Mouse (Mus musculus) MEL (cell line): ENCODE data around the gene Fbxw4. TPM values are rescaled to one million over a fixed set of nuclear protein-coding genes. Genes with fewer than 3 reads are reported as not detected.

Experiments used
- DNase-seq: peaks from one replicate; pipeline ENCODE4 v3.0.0; 2011; ENCODE audit warnings: low read depth, low spot score
- H3K27ac ChIP-seq: 2 replicates; pipeline ENCODE4 v1.5.1; 2012; ENCODE audit warnings: low read depth, mild to moderate bottlenecking, control low read depth, low read length, moderate library complexity; ENCODE audit not compliant: control insufficient read depth
- H3K27me3 ChIP-seq, 2 experiments: fragments of 150-350 bp in 1 of 2; sonication (generic) in 1 of 2; 2 replicates each; pipeline ENCODE4 v1.6.1; 2012; ENCODE audit warnings: low read length in 2 of 2, mild to moderate bottlenecking in 2 of 2, improper control_type of control experiment in 1 of 2, moderate library complexity in 1 of 2; ENCODE audit not compliant: insufficient read depth in 2 of 2, control insufficient read depth in 1 of 2
- H3K36me3 ChIP-seq, 2 experiments: 2 replicates each; pipeline ENCODE4 v1.6.1; 2012 to 2014; ENCODE audit warnings: low read length in 2 of 2, improper control_type of control experiment in 1 of 2, inconsistent platforms in 1 of 2, mild to moderate bottlenecking in 1 of 2; ENCODE audit not compliant: insufficient read depth in 2 of 2, control insufficient read depth in 1 of 2
- H3K4me1 ChIP-seq, 2 experiments: fragments of 150-350 bp in 1 of 2; sonication (generic) in 1 of 2; 2 replicates each; pipeline ENCODE4 v1.6.1; 2012; ENCODE audit warnings: low read length in 2 of 2, improper control_type of control experiment in 1 of 2, mild to moderate bottlenecking in 1 of 2; ENCODE audit not compliant: insufficient read depth in 2 of 2, control insufficient read depth in 1 of 2
- H3K4me3 ChIP-seq, 2 experiments: fragments of 150-350 bp in 1 of 2; sonication (generic) in 1 of 2; 2 replicates each; pipeline ENCODE4 v1.5.1; 2012; ENCODE audit warnings: low read depth in 2 of 2, low read length in 2 of 2, mild to moderate bottlenecking in 2 of 2, moderate library complexity in 2 of 2, control low read depth in 1 of 2, improper control_type of control experiment in 1 of 2; ENCODE audit not compliant: control insufficient read depth in 1 of 2, insufficient read depth in 1 of 2
- H3K79me2 ChIP-seq: 2 replicates; pipeline ENCODE4 v1.6.1; 2012; ENCODE audit warnings: mild to moderate bottlenecking, low read length, moderate library complexity; ENCODE audit not compliant: control insufficient read depth, poor library complexity, insufficient read depth
- H3K9ac ChIP-seq: 2 replicates; pipeline ENCODE4 v1.6.1; 2012; ENCODE audit warnings: low read depth, mild to moderate bottlenecking, control low read depth, low read length, moderate library complexity; ENCODE audit not compliant: control insufficient read depth, poor library complexity, severe bottlenecking
- H3K9me3 ChIP-seq: fragments of 150-350 bp; sonication (generic); replicated peaks from 2 replicates; pipeline ENCODE4 v1.6.1; 2012; ENCODE audit warnings: mild to moderate bottlenecking, low read length, improper control_type of control experiment, moderate library complexity; ENCODE audit not compliant: insufficient read depth
- BHLHE40 ChIP-seq: IDR thresholded peaks from 2 replicates; pipeline ENCODE4 v1.6.1; 2012; ENCODE audit warnings: low read depth, mild to moderate bottlenecking, inconsistent platforms, low read length, improper control_type of control experiment, borderline replicate concordance
- CTCF ChIP-seq, 3 experiments: IDR thresholded peaks in 2 of 3; conservative IDR thresholded peaks in 1 of 3; 2 replicates each; pipeline ENCODE4 v1.5.1; 2011 to 2012; ENCODE audit warnings: low read length in 3 of 3, low read depth in 2 of 3, mild to moderate bottlenecking in 2 of 3, improper control_type of control experiment in 1 of 3, inconsistent platforms in 1 of 3, mixed read lengths in 1 of 3, moderate library complexity in 1 of 3; ENCODE audit not compliant: control insufficient read depth in 1 of 3, insufficient read depth in 1 of 3, poor library complexity in 1 of 3, severe bottlenecking in 1 of 3
- EP300 ChIP-seq, 2 experiments: IDR thresholded peaks; 2 replicates each; pipeline ENCODE4 v1.6.1; 2011; ENCODE audit warnings: improper control_type of control experiment in 2 of 2, low read length in 2 of 2, low read depth in 1 of 2, mild to moderate bottlenecking in 1 of 2
- ETS1 ChIP-seq: IDR thresholded peaks from 2 replicates; pipeline ENCODE4 v1.6.1; 2012; ENCODE audit warnings: low read depth, mild to moderate bottlenecking, inconsistent platforms, low read length, improper control_type of control experiment, moderate library complexity
- GATA1 ChIP-seq: IDR thresholded peaks from 2 replicates; pipeline ENCODE4 v1.6.1; 2011; ENCODE audit warnings: low read depth, low read length, improper control_type of control experiment
- MAFK ChIP-seq: IDR thresholded peaks from 2 replicates; pipeline ENCODE4 v1.6.1; 2011; ENCODE audit warnings: low read depth, mild to moderate bottlenecking, low read length, improper control_type of control experiment, borderline replicate concordance
- MAX ChIP-seq: IDR thresholded peaks from 2 replicates; pipeline ENCODE4 v1.6.1; 2011; ENCODE audit warnings: low read length, improper control_type of control experiment
- MEF2A ChIP-seq: IDR thresholded peaks from 2 replicates; pipeline ENCODE4 v1.6.1; 2014; ENCODE audit warnings: low read depth, mild to moderate bottlenecking, inconsistent platforms, low read length, improper control_type of control experiment; ENCODE audit not compliant: poor library complexity, insufficient replicate concordance, severe bottlenecking; ENCODE audit errors: extremely low read depth
- MYB ChIP-seq: IDR thresholded peaks from 2 replicates; pipeline ENCODE4 v1.6.1; 2011; ENCODE audit warnings: mild to moderate bottlenecking, low read depth, low read length, improper control_type of control experiment
- NELFE ChIP-seq: IDR thresholded peaks from 2 replicates; pipeline ENCODE4 v1.6.1; 2011; ENCODE audit warnings: low read depth, low read length, improper control_type of control experiment
- POLR2A ChIP-seq, 2 experiments: IDR thresholded peaks; 2 replicates each; pipeline ENCODE4 v1.6.1; 2011 to 2012; ENCODE audit warnings: low read length in 2 of 2, mild to moderate bottlenecking in 2 of 2, control low read depth in 1 of 2, improper control_type of control experiment in 1 of 2, low read depth in 1 of 2, moderate library complexity in 1 of 2; ENCODE audit not compliant: control insufficient read depth in 1 of 2, insufficient read depth in 1 of 2, poor library complexity in 1 of 2
- POLR2AphosphoS5 ChIP-seq: IDR thresholded peaks from 2 replicates; pipeline ENCODE4 v1.6.1; 2012; ENCODE audit warnings: low read depth, borderline replicate concordance, mild to moderate bottlenecking, inconsistent platforms, low read length, moderate library complexity, mixed read lengths
- RCOR1 ChIP-seq: IDR thresholded peaks from 2 replicates; pipeline ENCODE4 v1.6.1; 2012; ENCODE audit warnings: low read depth, mild to moderate bottlenecking, inconsistent platforms, low read length, improper control_type of control experiment
- SIN3A ChIP-seq: IDR thresholded peaks from 2 replicates; pipeline ENCODE4 v1.6.1; 2012; ENCODE audit warnings: low read length, improper control_type of control experiment, inconsistent platforms
- TCF12 ChIP-seq: IDR thresholded peaks from 2 replicates; pipeline ENCODE4 v1.6.1; 2014; ENCODE audit warnings: low read depth, mild to moderate bottlenecking, inconsistent platforms, low read length, improper control_type of control experiment, moderate library complexity
- USF1 ChIP-seq: IDR thresholded peaks from 2 replicates; pipeline ENCODE4 v1.6.1; 2014; ENCODE audit warnings: low read depth, mild to moderate bottlenecking, inconsistent platforms, low read length, improper control_type of control experiment, moderate library complexity
- polyA plus RNA-seq, 2 experiments: library from polyadenylated mRNA; stranded (reverse) in 1 of 2; unstranded in 1 of 2; fragments of >175 nt in 1 of 2; fragments of >200 nt in 1 of 2; gene quantifications; 2 replicates each; pipeline versions ENCODE4 v1.2.1 to v1.2.4; 2012; ENCODE audit warnings: low replicate concordance in 2 of 2, low read depth in 1 of 2; ENCODE audit not compliant: insufficient read length in 2 of 2, insufficient read depth in 1 of 2, missing spikeins in 1 of 2
- total RNA-seq: library from RNA; depleted of rRNA; stranded (reverse); fragments of 300-350 nt; gene quantifications from 2 replicates; pipeline ENCODE4 v1.2.3, GENCODE M21; 2012

The Fbxw4 gene
- total and polyA plus RNA-seq, 3 experiments: 12.4 to 45.3 TPM; not detected in 1

- Histone ChIP-seq H3K36me3 (peaks cover 0 to 7% of the 10 kb centered on the region in 2 experiments; a peak in 2 of 4 replicates), H3K9me3 (no peaks in the 10 kb centered on the region), H3K27me3 (peaks cover 4 to 10% of the 10 kb centered on the region in 2 experiments), H3K79me2 (no peaks in the 10 kb centered on the region), H3K4me3 (no peak overlapping the region), H3K4me1 (peaks cover 4 to 13% of the 10 kb centered on the region in 2 experiments; a peak in 3 of 4 replicates), H3K9ac (no peak overlapping the region), H3K27ac (no peak overlapping the region)
- peak; percentile 77 for TF ChIP-seq RCOR1
- no peak for TF ChIP-seq MAX
- no peak for TF ChIP-seq CTCF (IDR thresholded peaks at IDR 0.05 in 2 of 3, conservative IDR thresholded peaks at IDR 0.05 in 1 of 3; ENCODE audit: control insufficient read depth in 1 of 3, insufficient read depth in 1 of 3, low read depth in 2 of 3, low read length in 3 of 3, poor library complexity in 1 of 3, severe bottlenecking in 1 of 3)
- TF ChIP-seq BHLHE40: peak; percentile 40; the same call in 1 of the 2 replicates
- TF ChIP-seq TCF12: peak; percentile 47
- TF ChIP-seq EP300 (IDR thresholded peaks at IDR 0.05; ENCODE audit: low read depth in 1 of 2, low read length in 2 of 2): peak; percentile 74 to 91
- TF ChIP-seq USF1: no peak
- TF ChIP-seq MEF2A: peak; percentile 66; the same call in 1 of the 2 replicates
- peak; percentile 82 for TF ChIP-seq GATA1
- TF ChIP-seq ETS1: peak; percentile 86
- peak; percentile 25; the same call in 1 of the 2 replicates for TF ChIP-seq MAFK
- peak; percentile 70 for DNase-seq
These were observed 20.5 kb upstream of the Fbxw4 start for GRCm38 (mm10) chr19:45680495-45681130.

DNA sequence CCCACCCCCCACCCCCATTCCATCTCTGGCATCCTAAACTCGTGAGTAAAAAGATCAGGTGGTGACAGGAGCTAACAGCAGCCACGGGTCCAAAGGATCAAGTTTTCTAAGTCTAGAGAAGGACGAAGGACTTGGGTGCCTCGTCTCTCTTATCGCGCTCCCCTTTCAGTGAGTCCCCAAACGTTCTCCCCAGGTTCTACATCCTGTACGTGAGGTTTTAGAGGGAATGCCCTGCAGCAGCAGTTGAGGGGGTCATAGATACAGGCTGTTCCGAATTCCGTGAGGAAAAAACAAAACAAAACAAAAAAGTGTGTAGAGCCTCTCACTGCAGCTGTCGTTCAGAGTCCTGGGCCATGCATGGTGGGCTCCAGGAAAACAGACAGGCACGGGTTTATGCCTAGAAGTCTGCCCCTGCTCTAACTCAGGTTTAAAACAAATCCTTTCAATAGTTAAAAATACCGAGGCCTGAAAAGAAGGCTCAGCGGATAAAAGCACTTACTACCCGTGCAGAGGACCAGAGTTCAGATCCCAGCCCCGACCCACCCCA lies 16.7 kb upstream of the Fbxw4 start:
- Histone ChIP-seq H3K4me3 (peak overlapping the region; percentile 6 to 88; a peak in 3 of 4 replicates), H3K36me3 (peaks cover 0 to 11% of the 10 kb centered on the region in 2 experiments; a peak in 2 of 4 replicates), H3K4me1 (peaks cover 4 to 14% of the 10 kb centered on the region in 2 experiments; a peak in 3 of 4 replicates), H3K27me3 (peaks cover 8 to 12% of the 10 kb centered on the region in 2 experiments), H3K79me2 (no peaks in the 10 kb centered on the region), H3K9ac (peak overlapping the region; percentile 4; the same call in 1 of the 2 replicates), H3K9me3 (no peaks in the 10 kb centered on the region), H3K27ac (no peak overlapping the region)
- DNase-seq: peak; percentile 44
- TF ChIP-seq MYB (no peak), SIN3A (no peak), NELFE (no peak), POLR2AphosphoS5 (no peak), GATA1 (0 out of 2 replicates have a peak, but pooled peaks have one; percentile 5), POLR2A (IDR thresholded peaks at IDR 0.05; ENCODE audit: control insufficient read depth in 1 of 2, insufficient read depth in 1 of 2, low read depth in 1 of 2, low read length in 2 of 2, poor library complexity in 1 of 2) (no peak)
